Mouse (Mus musculus): ENCODE results near the gene Prkag3. TPM values are rescaled to one million over a fixed set of nuclear protein-coding genes. Genes with fewer than 3 reads are reported as not detected.

Gene Prkag3
- polyA plus RNA-seq, 2 experiments from 2014 or later = not detected

DNA sequence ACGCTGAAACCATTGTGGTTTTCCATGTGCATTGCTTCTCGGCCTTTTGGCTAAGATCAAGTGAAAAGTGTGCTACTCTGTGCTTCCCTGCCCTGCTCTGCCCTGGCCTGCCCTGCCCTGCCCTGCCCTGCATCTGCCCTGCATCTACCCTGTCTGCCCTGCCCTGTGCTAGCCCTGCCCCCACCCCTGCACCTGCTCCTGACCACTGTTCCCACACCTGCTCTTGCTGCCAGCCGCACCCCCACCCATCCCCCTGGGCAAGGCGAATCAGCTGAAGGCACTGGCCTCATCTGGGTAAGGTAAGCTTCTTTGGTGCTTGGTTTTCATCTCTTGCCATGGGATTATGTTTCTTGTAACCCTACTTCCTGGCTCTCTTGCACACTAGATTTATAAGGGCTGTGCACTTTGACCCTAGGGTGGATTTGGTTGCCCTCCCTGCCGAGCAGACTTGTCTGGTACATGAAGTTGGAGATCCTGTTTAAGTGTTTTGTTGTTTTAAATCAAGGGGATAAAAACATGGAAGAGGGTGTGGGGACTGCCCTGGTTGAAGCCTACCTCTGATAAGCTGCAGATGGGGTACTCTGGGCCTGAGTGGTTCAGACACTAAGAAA, 5.3 kb upstream of the Prkag3 start:
- no peak for ATAC-seq

DNA sequence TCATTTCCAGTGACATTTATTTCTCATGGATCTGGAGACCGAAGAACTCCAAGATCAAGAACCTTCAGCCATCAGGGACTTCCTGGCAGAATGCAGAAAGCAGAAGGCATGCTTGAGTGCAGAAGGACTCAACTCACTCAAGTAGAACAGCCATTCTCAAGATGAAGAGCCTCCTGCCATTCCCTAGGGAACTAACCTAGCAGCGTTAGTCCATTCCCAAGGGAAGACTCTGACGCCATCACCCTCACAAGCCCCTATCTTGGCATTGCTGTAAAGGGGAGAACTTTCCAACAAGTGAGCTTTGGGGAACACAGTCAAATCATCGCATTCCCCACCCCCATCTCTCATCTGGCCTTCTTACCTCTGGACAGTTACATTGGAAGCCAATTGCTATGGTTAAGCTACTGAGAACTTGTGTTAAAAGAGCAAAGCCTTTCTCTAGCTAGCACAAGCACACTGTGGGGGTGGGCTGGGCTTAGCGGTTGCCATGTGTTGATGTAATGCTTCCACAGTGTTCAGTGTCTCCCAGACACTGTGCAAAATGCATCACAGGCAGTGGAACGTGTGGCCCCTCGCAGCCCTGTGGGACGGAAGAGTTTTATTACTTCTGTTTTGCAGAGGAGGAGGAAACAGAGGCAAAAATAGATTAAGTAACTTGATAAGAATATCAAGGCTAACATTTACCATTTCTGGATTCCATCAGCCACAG, 4.4 kb upstream of the Prkag3 start:
- ATAC-seq = no peak

DNA sequence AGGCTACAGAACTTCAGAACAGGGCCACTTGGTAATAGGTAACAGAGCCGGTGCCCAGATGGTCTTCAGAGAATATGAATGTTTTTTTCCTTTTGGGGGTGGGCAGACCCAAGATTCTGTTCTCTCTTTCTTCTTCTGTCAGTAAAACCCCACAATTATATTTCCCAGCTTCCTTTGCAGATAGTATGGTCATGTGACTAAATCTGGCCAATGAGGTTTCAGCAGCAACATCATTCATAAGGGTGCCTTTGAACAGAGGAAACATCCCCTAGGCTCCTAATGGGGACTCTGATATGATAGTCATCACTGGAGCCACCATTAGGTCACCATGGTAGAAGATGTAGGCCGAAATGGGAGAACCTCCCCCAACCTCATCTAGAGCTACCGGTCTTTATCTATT, 3.8 kb upstream of the Prkag3 start:
- no peak for ATAC-seq

DNA sequence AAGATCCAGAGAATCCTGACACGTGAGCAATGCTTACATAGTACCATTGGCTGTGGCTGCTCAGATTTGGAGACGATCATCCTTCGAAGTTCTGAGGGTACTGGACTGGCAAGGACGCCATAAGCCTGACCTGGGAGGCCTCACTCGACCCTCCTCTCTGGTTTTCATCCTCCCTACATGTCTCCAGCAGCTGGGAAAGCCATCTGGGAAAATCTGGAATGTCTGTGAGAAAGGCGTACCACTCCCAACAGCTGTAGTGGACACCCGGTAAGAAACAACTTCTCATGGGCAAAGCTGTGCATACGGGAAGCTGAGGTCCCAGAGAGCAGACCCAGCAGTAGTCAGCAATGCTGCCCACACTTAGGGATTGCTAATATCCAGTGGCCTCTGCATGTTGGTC, 3.1 kb upstream of the Prkag3 start:
- ATAC-seq = no peak

DNA sequence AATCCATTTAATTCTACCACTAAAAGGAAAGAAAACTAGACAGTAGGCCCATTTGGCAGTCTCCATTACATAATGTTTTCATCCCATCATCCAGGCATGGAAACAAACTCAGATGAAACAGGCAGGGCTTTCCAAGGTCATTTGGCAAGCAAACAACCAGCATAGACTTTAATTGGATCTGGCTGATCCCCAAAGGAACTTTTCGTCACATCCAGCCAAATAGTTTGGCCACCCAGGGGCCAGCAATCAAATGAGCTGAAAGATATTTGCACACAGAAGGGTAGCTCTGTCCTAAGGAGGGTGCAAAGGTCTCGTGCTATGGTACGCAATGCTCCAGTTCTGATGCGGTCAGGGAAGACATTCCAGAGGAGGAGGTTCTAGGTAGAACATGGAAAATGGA, 1.7 kb upstream of the Prkag3 start:
- ATAC-seq = no peak

DNA sequence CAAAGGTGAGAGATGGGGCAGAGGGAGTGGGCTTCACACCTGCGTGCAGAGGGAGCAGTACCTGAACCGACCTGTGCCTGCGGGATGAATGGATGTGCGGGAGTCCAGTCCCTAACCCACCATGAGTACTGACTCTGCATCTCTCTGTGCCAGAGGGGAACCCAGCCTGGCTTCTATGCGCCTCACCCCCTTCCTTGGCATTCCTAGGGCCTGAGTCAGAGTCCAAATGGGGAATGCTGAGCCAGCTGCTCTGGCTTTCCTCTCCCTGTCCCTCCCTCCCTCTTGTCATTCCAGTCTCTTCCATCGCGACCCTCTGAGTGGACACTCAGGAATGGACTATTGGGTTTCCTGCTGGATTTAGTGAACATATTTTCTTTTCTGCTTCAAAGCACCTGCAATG, 280 bp upstream of the Prkag3 start:
- no peak for ATAC-seq

DNA sequence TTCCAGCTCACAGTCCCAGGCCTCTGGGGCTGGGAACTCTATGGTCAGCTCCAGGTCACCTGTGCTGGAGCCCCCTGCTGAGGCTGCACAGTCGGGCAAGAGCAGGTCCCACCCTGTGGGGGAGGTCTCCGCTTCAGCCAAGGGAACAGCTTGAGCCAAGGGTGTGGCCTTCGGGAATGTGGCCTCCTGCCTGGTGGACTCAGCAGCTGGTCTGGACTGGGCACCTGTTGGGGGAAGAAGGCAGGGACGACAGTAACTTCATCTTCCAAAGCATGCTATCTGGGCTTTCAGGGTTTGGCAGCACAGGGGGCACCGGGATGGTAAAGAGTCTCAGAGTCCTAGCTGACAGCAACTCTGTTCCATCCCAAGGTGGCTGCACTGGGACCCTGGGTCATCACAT, 1.7 kb downstream of the Prkag3 start:
- ATAC-seq = no peak

DNA sequence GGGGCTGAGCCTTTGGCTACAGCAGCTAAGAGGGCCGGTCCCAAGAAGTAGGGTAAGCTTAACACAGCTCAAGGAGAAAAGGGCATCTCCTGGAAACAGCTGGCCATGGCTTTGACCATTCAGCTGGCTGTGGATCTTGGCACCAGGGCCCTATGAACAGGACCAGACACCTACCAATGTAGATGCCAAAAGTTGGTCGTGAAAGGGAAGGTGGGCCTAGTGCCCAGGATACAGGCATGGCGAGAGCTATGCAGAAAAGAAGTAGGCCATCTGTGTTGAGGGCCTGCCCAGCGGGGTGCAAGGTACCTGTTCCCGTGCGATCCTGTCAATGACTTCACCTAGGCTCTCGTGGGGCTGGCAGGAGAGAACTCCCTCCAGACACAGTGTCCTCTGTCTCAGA, 8.2 kb downstream of the Prkag3 start:
- ATAC-seq = no peak

DNA sequence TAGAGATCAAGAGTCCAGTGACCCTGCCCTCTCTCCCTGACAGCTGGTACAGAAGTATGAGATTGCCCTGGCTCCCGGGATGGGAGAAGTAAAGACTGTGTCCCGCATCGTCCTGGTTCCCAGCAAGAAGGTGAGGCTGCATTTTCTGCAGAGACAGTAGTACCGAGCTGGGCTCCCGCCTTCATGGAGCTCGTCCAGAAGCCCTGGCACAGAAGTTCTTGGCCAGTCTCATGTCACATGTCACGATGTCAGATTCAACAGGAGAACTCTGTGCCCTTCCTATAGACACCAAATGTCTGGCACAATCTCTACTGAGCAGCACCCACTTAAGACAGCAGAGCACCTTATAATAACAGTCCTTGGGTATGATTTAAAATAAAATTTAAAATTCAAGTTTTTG, 11.5 kb downstream of the Prkag3 start:
- no peak for ATAC-seq

DNA sequence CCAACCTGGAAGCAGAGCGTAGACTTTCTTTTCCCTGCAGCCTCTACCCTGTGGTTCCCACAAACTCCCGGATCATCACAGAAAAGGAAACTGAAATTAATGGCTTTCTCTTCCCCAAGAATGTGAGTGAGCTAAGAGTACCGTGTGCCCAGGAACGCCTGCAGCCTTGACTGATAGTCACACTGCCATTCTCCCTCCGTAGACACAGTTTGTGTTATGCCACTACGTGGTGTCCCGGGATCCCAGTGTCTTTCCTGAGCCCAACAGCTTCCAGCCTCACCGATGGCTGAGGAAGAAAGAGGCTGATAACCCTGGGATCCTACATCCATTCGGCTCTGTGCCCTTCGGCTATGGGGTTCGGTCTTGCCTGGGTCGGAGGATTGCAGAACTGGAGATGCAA, 12.0 kb downstream of the Prkag3 start:
- no peak for ATAC-seq

DNA sequence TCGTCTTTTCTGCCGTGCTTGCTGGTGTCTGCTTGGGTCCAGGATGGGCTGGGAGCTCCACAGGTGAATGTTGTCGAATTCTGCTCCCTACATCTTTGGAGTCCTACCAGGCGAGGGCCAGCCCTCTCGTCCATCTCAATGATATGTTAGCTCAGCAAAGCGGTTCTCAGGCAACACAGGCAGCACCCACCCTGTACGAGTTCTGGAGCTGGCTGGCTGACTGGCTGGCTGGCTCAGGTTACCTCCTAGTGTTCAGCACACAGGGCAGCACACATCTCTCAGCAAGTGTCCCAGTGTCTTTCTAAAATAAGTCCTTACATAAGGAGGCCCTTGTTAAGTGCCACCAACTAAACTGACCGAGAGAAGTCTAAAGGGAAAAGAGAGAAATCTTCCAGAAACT, 20.6 kb downstream of the Prkag3 start:
- ATAC-seq = no peak

DNA sequence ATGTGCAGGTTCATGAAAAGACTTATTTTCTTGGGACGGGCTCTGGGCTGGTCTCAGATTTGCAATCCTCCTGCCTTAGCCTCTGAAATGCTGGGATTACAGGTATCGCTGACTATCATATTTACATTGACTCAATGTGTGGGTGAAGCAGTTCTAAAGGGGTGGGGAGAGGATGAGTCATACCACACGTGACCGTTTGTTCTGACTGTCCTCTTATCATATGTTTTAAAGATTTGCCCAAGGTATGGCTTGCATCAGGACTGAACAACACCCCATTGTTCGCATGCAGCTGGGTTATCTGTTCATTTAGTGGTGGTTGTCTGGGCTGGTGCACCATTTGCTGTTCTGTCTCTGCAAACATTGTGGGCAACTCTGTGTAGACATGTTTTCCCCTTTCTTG, 22.3 kb downstream of the Prkag3 start:
- ATAC-seq = no peak

DNA sequence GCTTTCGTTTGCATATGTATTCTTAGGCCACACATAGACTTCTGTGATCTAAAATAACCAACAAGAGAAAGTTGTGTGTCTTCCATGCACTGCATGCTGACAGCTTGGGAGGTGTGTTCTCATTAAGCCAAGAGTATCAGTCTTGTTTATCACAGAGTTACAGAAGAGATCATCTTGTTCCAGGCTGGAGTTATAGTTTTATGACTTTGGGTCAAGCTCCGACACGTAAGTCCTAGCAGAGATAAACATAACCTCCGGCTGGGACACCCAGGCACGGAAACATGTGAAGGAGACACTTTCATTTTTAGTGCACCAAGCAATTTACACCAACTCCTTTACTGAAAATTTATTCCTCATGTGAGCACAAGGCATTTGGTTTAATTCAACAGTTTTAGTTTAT, 22.9 kb downstream of the Prkag3 start:
- no peak for ATAC-seq

DNA sequence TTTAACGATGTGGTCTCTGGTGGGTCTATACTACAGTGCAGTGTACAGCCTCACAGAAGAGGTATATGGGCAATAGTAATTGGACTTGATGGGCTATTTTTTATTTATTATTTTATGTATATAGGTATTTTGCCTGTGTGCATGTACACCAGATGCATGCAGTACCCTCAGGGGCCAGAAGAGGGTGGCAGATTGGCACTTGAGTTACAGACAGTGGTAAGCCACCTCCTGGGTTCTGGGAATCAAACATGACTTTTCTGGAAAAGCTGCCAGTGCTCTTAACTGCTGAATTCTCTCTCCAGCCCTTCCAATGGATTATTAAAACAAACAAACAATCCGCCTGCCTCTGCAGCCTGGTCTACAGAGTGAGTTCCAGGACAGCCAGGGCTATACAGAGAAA, 25.3 kb downstream of the Prkag3 start:
- no peak for ATAC-seq

DNA sequence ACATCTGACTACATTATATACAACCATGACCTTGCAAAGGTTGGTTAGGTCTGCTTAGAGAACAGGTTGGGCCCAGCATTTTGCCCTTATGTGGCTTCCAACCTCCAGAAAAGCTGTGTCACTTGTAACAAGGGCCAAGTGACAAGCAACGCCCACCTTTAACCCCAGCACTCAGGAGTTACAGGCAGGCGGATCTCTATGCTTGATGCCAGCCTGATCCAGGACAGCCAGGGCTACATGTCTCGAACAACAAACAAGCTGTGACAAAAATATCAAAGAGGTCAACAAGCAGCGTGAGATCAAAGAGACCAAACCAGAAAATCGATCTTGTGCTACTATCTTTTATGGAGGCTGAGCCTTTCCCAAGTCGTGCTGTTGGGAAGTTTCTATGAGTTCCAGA, 27.4 kb downstream of the Prkag3 start:
- ATAC-seq = no peak

DNA sequence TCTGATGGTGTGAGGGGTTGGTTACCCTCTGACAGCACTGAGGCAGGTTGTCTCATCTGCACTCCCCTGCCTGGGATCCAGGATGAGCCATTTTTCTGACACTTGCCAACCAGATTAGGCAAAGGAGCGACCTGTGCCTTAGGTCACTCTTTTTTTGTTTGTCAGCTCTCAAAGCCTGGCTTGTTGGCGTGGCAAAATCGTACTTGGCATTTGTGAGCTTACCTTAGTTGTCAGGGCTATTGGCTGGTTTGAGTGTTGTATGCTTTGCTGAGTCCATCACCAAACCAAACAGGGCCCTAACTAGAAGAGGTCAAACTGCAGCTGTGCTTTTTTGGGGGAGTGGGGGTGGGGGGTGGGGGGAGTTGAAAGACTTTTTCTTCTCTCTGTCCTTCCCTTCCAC, 29.7 kb downstream of the Prkag3 start:
- ATAC-seq = no peak

DNA sequence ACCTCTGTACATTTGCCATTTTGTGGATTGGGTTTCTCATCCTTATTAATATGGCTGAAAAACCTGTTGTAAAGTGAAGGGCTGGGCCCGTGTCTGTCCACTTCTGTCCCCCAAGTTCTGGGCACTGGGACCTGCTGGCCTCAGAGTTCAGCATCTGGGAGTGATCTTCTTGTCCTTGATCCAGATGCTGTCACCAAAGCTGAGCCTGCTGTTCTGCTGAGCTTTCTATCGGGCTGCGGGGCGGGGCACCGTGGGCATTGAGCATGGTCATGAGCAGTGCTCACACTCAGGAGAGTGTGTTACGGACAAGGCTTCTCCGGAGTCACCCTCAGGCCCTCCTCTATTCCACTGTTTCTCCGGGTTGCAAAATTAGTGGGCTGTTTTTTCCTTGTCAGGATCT, 30.9 kb downstream of the Prkag3 start:
- no peak for ATAC-seq

DNA sequence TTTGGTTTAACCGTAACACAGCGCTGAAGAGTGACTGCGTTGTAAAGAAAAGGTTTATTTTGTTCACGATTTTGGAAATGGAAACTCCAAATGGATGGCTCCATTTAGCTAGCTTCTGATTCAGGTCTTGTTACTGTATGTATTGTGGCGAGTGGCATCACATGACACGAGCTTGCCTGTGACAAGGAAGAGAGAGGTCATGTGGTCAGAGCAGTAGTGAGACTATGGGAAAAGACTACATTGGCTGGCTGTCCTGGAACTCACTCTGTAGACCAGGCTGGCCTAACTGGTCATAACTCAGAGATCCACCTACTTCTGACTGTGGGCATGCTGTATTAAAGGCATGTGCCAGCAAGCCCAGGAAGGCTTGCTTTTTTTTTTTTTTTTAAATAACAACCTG, 33.1 kb downstream of the Prkag3 start:
- no peak for ATAC-seq

DNA sequence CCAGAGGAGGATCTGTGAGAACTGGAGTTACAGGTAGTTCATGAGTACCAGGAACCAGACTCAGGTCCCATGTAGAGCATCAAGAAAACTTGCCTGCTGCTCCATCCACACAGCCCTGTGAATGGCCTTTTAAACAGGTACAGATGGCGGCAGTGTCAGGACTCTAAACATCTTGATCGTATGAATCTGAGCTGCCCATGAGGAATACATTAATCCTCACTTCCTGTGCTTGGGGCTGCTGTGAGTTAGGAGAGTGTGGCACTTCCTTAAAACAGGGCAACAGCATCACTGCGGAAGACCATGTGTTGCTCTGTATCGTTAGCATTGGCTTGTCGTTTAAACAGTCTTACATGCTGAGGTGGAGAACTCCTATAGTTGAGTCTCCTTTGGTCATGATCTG, 33.6 kb downstream of the Prkag3 start:
- no peak for ATAC-seq

DNA sequence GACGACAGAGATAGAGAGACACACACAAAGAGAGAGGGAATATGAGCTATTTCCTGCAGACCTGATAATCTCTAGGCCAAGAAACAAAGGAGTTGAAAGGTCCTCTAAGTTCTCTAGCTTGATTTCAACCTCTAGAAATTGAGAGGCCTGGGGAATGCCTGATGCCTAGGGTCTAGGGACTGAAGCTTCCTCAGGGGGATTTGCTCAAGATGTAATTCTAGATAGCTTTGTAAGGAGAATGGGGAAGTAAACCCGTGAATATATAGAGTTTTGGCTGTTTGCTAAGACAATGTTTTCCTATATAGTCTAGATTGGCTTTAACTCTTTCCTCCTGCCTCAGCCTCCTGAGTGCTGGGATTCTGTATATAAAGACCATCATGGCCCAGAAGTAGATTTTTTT, 34.1 kb downstream of the Prkag3 start:
- ATAC-seq = no peak

DNA sequence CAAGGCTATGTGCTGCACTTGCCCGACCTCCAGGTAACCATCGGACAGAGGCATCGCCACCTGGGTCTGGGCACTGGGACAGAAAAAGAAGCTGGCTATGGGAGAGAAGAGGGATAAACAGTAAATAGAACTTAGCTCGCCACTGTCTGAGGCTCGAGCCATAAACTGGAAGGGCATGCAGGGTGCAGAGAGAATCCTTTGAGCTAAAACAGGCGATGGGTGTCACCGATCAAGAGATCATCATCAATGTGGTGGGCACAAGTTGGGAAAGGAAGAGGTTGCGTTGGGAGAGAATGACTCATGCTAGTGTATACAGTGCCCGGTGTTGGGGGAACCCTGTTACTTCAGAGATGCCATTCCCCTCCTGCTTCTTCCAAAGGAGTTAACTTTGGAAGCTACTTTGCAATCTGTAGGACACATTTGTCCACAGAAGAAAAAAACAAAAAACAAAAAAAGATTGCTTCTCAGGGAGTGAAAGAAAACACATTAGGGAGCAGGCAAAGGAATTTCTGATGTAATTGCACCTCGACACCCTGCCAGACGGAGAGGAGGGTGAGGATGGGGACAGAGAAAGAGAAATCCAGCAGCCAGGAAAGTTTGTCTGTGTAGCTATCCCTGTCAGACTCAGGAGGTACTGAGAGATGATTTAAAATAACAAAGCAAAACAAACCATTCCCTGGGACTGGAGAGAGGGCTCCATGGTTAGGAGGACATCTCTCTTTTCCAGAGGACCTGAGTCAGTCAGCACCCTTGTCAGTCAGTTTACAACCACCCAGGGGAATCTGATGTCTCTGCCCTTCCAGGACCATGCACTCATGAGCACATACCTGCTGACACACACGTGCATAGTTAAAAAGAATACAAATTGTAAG, 34.9 kb downstream of the Prkag3 start:
- no peak for ATAC-seq

DNA sequence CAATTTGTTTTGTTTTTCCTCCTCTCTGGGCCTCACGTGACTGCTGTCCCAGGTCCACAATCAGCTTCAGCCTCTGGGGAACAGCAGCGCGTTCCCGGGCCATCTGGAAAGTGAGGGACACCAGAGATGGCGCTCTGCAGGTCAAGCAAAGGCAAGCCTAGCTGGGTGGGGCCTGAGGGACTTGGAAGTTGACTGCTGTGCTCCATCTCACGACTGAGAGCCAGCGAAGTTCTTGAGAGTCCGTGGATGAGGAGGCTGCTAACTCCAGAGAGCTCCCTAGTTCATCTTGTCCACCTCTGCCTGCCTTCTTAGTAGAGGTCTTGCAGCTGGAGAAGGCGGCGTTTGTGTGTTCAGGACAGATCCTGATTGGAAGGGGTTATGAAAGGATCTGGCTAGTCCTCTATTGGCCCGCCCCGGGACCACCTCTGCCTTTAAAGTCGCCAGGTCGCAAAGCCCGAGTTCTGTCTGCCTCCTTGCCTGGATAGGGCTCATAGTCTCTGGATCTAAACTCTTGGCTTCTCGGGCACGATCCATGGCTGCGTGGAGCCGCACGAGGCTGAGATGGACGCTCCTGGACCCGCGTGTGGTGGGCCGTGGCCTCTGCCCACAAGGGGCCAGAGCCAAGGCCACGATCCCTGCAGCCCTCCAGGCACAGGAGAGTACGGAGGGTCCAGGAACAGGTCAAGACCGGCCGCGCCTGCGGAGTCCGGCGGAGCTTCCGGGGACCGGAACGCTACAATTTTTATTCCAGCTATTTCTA, 35.7 kb downstream of the Prkag3 start, which contains the start of gene Cyp27a1:
Gene Cyp27a1, plus strand, starts transcription at position 476 of the 760 bp plus-strand sequence.
- ATAC-seq = no peak

DNA sequence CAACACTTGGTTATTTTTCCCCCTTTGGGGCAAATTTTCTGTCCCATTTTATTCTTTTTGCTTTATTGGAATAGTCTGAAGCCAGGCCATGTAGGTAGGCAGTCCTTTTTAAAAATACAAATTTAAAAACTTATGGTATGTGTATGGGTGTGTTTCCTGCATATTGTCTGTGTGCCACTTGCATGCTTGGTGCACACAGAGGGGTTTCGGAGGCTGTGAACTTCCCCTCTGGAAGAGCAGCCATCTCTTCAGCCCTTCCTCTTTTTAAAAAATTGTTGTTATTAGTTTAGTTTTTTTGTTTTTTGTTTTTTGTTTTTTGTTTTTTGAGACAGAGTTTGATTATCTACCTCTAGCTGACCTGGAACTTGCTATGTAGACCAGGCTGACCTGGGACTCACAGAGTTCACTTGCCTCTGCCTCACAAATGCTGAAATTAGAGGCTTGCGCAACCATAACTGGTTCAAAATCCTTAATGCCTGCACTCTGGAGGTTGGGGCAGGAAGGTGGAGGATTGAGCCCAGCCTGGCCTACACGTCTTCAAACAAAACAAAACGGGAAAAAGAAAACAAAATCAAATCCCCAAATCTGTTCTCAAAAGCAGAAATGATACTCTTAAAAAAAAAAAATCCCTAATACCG, 36.4 kb downstream of the Prkag3 start:
- ATAC-seq = no peak
